Mouse (Mus musculus): Measurements from ENCODE around the gene Nup214. TPM values are rescaled to one million over a fixed set of nuclear protein-coding genes. Genes with fewer than 3 reads are reported as not detected.

Gene Nup214
- polyA plus RNA-seq, 1 experiment: 60.7 TPM

DNA sequence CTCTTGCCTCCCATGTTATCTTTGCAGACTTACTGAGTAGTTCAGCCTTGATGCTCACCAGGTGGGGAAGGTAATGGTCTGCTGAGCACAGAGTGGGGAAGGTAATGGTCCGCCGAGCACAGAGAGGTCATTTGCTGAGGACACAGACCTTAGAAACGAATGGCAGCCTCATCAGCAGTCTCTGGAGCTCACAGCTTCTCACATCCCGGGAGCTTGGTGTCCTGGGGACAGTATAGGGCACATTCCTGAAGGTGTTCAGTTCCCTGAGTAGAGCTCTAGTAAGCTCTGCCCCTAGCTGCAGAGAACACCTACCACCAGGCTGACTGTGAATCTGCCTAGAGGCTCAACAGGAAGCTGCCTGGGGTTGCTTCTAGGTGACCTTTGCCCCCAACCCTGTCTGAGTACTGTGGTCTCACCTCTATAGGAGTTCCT is 12.4 kb upstream of the Nup214 start:
- Histone ChIP-seq H3K27ac (ENCODE audit: insufficient read depth, low read length) (no peak overlapping the region), H3K4me3 (ENCODE audit: insufficient read depth, low read length) (no peak overlapping the region), H3K4me1 (ENCODE audit: control insufficient read depth, insufficient read depth, low read length) (peaks cover 3% of the 10 kb centered on the region; the same call in 1 of the 2 replicates)
- TF ChIP-seq POLR2A (IDR thresholded peaks at IDR 0.05; ENCODE audit: low read depth, low read length) (no peak), CTCF (IDR thresholded peaks at IDR 0.05; ENCODE audit: borderline replicate concordance, insufficient read depth, low read length) (no peak)

DNA sequence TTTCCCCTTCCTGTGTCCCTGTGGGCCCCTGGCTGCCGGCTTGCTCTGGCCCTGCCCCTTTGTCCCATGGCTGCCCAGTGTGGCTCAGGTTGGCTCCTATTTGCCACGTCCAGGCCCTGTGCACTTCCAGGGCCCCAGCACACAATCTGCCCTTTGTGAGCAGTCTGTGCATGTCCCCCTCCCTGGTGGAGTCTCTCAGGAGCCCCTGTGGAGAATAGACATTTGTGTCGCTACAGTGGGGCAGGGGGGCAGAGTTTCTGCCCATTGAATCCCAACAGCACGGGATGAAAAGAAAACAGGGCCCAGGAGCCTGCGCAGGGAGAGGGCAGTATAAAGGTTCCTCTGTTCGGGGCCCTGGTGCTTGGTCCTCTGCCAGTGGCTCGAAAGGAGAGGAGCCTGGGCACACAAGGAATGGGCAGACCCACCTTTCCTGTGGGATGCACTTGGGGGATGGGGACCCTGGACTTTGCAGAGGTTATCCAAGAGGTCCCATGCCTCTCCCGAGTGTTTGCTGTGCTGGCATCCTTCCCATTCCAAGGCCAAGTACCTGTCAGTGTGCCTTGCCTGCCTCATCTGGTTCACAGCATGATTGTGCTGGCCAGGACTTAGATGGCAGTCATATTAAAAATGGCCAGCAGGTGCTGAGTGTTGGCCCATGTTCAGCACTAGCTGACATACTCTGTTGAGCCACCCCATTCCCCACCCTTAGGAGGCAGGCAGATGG is 11.6 kb upstream of the Nup214 start:
- no peak overlapping the region for H3K27ac ChIP-seq (ENCODE audit: insufficient read depth, low read length)
- no peak overlapping the region for H3K4me3 ChIP-seq (ENCODE audit: insufficient read depth, low read length)
- no peak for TF ChIP-seq CTCF (IDR thresholded peaks at IDR 0.05; ENCODE audit: borderline replicate concordance, insufficient read depth, low read length)
- no peak for TF ChIP-seq POLR2A (IDR thresholded peaks at IDR 0.05; ENCODE audit: low read depth, low read length)
- peaks cover 3% of the 10 kb centered on the region; the same call in 1 of the 2 replicates for H3K4me1 ChIP-seq (ENCODE audit: control insufficient read depth, insufficient read depth, low read length)

DNA sequence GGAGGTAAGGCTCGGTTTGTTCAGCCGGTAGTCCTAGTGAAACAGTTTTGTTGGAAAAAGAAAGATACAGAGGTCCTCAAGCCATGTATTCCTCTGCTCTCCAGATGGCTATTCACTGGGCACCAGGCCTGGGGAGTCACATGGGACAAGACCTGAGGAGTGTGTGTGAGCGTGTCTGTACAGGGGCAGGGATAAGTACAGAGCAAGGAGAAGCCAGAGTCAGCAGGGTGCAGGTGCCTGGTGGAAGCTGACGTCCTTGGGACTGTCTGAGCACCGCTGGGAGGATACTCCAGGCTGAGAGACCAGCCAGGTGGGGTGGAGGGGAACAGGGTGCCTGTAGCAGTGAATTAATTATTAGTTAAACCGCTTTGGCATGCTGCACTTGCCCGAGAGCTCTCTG is 10.7 kb upstream of the Nup214 start:
- no peak overlapping the region for H3K4me3 ChIP-seq (ENCODE audit: insufficient read depth, low read length)
- H3K27ac ChIP-seq (ENCODE audit: insufficient read depth, low read length): no peak overlapping the region
- no peak for TF ChIP-seq CTCF (IDR thresholded peaks at IDR 0.05; ENCODE audit: borderline replicate concordance, insufficient read depth, low read length)
- TF ChIP-seq POLR2A (IDR thresholded peaks at IDR 0.05; ENCODE audit: low read depth, low read length): no peak
- peaks cover 3% of the 10 kb centered on the region; the same call in 1 of the 2 replicates for H3K4me1 ChIP-seq (ENCODE audit: control insufficient read depth, insufficient read depth, low read length)

GRCm38 (mm10) chr2:31964191-31964590 is 10.0 kb upstream of the Nup214 start:
- TF ChIP-seq CTCF (IDR thresholded peaks at IDR 0.05; ENCODE audit: borderline replicate concordance, insufficient read depth, low read length) (no peak), POLR2A (IDR thresholded peaks at IDR 0.05; ENCODE audit: low read depth, low read length) (no peak)
- Histone ChIP-seq H3K4me3 (ENCODE audit: insufficient read depth, low read length) (no peak overlapping the region), H3K27ac (ENCODE audit: insufficient read depth, low read length) (no peak overlapping the region), H3K4me1 (ENCODE audit: control insufficient read depth, insufficient read depth, low read length) (peaks cover 3% of the 10 kb centered on the region; the same call in 1 of the 2 replicates)

GRCm38 (mm10) chr2:31965110-31965509 is 9.1 kb upstream of the Nup214 start:
- no peak for TF ChIP-seq POLR2A (IDR thresholded peaks at IDR 0.05; ENCODE audit: low read depth, low read length)
- TF ChIP-seq CTCF (IDR thresholded peaks at IDR 0.05; ENCODE audit: borderline replicate concordance, insufficient read depth, low read length): peak; percentile 58; the same call in 1 of the 2 replicates
- Histone ChIP-seq H3K27ac (ENCODE audit: insufficient read depth, low read length) (no peak overlapping the region), H3K4me1 (ENCODE audit: control insufficient read depth, insufficient read depth, low read length) (peaks cover 3% of the 10 kb centered on the region; the same call in 1 of the 2 replicates), H3K4me3 (ENCODE audit: insufficient read depth, low read length) (no peak overlapping the region)

DNA sequence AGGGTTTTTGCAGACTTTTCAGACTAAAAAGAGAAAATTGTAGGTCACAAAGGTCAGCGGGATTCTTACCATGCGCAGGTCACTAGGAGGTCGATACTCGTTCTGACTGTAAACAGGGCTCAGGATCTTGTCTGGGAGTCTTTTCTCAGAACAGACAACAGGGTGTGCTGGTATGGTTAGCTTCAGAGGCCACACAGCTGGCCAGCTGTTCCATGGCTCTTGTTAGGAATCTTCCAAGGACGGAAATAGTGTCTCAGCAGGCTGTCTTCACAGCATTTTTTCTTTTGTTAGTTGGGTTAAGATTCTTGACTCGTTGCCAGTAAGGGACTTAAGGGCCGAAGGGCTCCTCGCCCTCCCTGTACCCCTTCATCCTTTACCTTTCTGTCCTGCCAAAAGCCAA is 7.4 kb upstream of the Nup214 start:
- peaks cover 3% of the 10 kb centered on the region; the same call in 1 of the 2 replicates for H3K4me1 ChIP-seq (ENCODE audit: control insufficient read depth, insufficient read depth, low read length)
- no peak overlapping the region for H3K27ac ChIP-seq (ENCODE audit: insufficient read depth, low read length)
- H3K4me3 ChIP-seq (ENCODE audit: insufficient read depth, low read length): no peak overlapping the region
- TF ChIP-seq CTCF (IDR thresholded peaks at IDR 0.05; ENCODE audit: borderline replicate concordance, insufficient read depth, low read length): no peak
- TF ChIP-seq POLR2A (IDR thresholded peaks at IDR 0.05; ENCODE audit: low read depth, low read length): no peak

DNA sequence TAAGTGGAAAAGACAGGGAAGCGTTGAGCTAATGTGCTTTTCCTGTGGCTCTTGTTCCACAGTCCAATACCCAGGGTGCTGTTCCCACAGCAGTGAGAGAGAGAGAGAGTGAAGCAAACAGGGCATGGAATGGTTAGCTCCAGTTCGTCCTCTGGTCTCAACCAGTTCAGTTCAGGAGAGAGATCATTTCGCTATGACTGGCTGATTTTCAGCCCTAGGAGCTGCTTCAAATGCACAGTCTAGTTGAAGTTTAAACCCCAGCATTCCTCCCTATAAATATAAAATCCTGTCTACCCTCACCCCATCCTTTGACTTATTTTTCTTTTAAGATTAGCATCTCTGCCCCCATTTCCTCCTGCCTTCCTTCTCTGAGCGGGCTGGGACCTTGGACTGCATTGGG is 1.6 kb upstream of the Nup214 start:
- H3K27ac ChIP-seq (ENCODE audit: insufficient read depth, low read length): no peak overlapping the region
- TF ChIP-seq CTCF (IDR thresholded peaks at IDR 0.05; ENCODE audit: borderline replicate concordance, insufficient read depth, low read length): no peak
- no peak for TF ChIP-seq POLR2A (IDR thresholded peaks at IDR 0.05; ENCODE audit: low read depth, low read length)
- H3K4me3 ChIP-seq (ENCODE audit: insufficient read depth, low read length): no peak overlapping the region
- H3K4me1 ChIP-seq (ENCODE audit: control insufficient read depth, insufficient read depth, low read length): 0 out of 2 replicates have a peak, but pooled peaks cover 4% of the 10 kb centered on the region

- Histone ChIP-seq H3K27ac (ENCODE audit: insufficient read depth, low read length) (no peak overlapping the region), H3K4me1 (ENCODE audit: control insufficient read depth, insufficient read depth, low read length) (0 out of 2 replicates have a peak, but pooled peaks cover 4% of the 10 kb centered on the region), H3K4me3 (ENCODE audit: insufficient read depth, low read length) (peak overlapping the region; percentile 92)
- TF ChIP-seq POLR2A (IDR thresholded peaks at IDR 0.05; ENCODE audit: low read depth, low read length): no peak
- no peak for TF ChIP-seq CTCF (IDR thresholded peaks at IDR 0.05; ENCODE audit: borderline replicate concordance, insufficient read depth, low read length)
Observed at GRCm38 (mm10) chr2:31974809-31975371, 654 bp downstream of the Nup214 start.

GRCm38 (mm10) chr2:31987774-31988173 is 13.5 kb downstream of the Nup214 start:
- H3K27ac ChIP-seq (ENCODE audit: insufficient read depth, low read length): no peak overlapping the region
- H3K4me1 ChIP-seq (ENCODE audit: control insufficient read depth, insufficient read depth, low read length): no peaks in the 10 kb centered on the region
- H3K4me3 ChIP-seq (ENCODE audit: insufficient read depth, low read length): no peak overlapping the region
- TF ChIP-seq POLR2A (IDR thresholded peaks at IDR 0.05; ENCODE audit: low read depth, low read length): no peak
- no peak for TF ChIP-seq CTCF (IDR thresholded peaks at IDR 0.05; ENCODE audit: borderline replicate concordance, insufficient read depth, low read length)

- Histone ChIP-seq H3K4me3 (ENCODE audit: insufficient read depth, low read length) (no peak overlapping the region), H3K27ac (ENCODE audit: insufficient read depth, low read length) (no peak overlapping the region), H3K4me1 (ENCODE audit: control insufficient read depth, insufficient read depth, low read length) (no peaks in the 10 kb centered on the region)
- no peak for TF ChIP-seq CTCF (IDR thresholded peaks at IDR 0.05; ENCODE audit: borderline replicate concordance, insufficient read depth, low read length)
- no peak for TF ChIP-seq POLR2A (IDR thresholded peaks at IDR 0.05; ENCODE audit: low read depth, low read length)
Observed at GRCm38 (mm10) chr2:31990961-31991360, 16.7 kb downstream of the Nup214 start.

Data from embryonic fibroblast, embryonic 13.5 days (primary cell).